Mouse (Mus musculus) gonadal fat pad, adult 2 months (tissue): Measurements from ENCODE around the gene Gm49450. TPM values are rescaled to one million over a fixed set of nuclear protein-coding genes. Genes with fewer than 3 reads are reported as not detected.
"Not testable (repeated sequence)": the region's sequence is repeated elsewhere in the genome, so short reads cannot be mapped to it uniquely, and the experiment has no call there.

Experiments
- DNase-seq: peaks from one replicate; pipeline ENCODE4 v3.0.0-alpha.2; 2012; ENCODE audit warnings: low read depth
- polyA plus RNA-seq: library from polyadenylated mRNA; depleted of rRNA; stranded (reverse); fragments of >200 nt; gene quantifications from 2 replicates; pipeline ENCODE4 v1.2.3, GENCODE M21; 2012

Gene Gm49450
- polyA plus RNA-seq, 1 experiment = 151 TPM

DNA sequence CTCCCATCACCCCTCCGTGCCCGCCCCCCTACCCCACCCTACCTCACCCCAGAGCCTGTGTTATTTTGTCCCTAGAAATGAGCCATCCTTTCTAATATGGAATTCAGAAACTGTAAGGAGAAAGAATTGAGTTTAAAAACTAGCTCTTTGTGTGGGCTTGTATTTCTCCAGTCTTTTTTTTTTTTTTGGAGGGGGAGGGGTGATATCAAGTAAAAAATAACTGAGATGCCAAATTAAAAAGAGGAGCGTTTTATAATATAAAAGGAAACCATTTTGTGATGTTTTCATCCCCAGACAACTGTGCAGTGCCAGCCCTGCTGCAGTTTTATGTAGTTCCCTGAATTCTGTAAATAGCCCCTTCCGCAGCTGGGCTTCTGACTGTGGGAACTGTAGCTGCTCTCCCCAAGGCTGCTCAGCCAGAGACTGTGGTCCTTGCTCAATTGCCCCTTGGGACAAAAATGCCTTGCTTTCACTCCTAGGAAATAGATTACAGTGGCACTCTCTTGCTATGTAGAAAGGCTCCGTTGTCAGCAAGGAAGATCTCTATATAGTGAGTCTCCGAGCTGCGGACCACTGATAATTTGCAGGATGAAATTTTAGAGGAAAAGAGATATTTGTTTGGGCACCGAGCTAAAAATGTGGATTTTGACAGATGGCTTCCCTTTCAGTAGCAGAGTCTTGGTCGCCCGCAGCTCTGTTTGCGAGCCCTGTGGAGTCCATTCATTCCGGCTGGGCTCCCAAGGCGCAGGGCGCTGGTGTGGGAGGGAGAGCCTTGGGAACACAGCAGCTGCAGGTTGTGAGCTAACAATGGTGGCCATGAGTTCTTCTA is 1.3 kb upstream of the Gm49450 start:
- DNase-seq = no peak

DNA sequence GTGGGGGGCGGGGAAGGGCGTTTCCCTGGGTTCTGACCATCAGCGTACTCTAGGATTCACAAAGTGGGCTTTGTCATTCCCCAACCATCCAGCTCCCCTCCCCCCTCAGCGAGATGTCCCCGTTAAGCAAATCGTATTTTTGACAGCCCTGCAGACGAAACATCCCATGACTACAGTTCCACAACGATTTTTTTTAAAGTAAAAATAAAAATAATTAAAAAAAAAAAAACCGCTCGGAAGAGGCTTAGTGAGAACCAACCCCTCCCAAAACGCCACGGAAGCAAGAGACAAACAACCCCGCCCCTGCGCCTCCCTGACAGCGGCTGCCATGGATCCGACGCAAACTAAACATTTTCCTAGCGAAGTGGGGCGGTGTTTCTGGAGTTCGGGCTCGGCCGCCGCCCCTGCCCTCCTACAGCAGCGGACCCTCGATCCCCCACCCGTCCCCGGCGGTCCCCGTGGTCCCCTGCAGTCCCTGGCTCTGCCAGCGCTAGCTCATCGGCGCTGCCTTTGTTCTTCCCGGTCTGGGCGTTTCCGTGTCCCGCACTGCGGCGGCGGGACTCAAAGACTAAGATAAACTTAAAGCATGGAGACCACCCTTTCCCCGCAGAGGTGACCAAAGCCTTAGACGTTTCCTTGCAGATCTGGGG is 475 bp downstream of the Gm49450 start:
- DNase-seq = no peak

GRCm38 (mm10) chr15:98952063-98952455 is 1.3 kb downstream of the Gm49450 start:
- no peak for DNase-seq

DNA sequence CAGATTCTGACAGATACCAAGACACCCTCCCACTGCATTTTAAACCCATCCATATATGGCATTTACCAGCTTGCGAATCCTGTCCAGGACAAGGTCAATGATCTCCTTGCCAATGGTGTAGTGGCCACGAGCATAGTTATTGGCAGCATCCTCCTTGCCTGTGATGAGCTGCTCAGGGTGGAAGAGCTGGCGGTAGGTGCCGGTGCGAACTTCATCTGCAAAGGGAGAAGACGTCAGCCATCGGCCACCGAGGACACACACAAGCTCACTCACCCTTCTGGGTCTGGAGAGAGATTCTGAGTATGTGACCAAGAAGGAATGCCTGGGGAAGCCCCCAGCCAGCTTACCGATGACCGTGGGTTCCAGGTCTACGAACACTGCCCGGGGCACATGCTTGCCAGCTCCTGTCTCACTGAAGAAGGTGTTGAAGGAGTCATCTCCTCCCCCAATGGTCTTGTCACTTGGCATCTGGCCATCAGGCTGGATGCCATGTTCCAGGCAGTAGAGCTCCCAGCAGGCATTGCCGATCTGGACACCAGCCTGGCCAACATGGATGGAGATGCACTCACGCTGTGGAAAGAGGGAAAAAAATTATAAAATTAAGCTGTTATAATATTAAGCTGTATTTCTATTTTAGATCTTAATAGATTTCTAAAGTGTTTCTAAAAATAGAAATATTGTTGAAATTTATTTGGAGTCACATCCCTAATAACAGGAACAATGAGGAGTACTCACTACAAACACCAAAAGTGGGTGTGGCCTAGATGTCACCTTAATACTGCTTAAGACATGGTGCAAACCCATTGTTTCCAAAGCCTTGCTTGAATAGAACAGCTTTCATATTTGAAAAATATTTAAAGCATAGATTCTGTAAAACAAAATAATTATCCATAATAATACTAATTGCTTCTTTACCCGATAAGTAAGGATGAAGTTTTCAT is 2.0 kb downstream of the Gm49450 start:
- DNase-seq = not testable (repeated sequence)

- no peak for DNase-seq
These were observed 3.8 kb downstream of the Gm49450 start for GRCm38 (mm10) chr15:98949607-98949892.

GRCm38 (mm10) chr15:98948857-98949606 is 4.3 kb downstream of the Gm49450 start:
- no peak for DNase-seq

GRCm38 (mm10) chr15:98948382-98948781 is 5.0 kb downstream of the Gm49450 start:
- no peak for DNase-seq

- DNase-seq = no peak
These were observed 5.5 kb downstream of the Gm49450 start for GRCm38 (mm10) chr15:98947884-98948283.

- DNase-seq = no peak
These were observed 10.2 kb downstream of the Gm49450 start for GRCm38 (mm10) chr15:98943133-98943532.

- DNase-seq = no peak
These were observed 11.3 kb downstream of the Gm49450 start for GRCm38 (mm10) chr15:98942081-98942480.

DNA sequence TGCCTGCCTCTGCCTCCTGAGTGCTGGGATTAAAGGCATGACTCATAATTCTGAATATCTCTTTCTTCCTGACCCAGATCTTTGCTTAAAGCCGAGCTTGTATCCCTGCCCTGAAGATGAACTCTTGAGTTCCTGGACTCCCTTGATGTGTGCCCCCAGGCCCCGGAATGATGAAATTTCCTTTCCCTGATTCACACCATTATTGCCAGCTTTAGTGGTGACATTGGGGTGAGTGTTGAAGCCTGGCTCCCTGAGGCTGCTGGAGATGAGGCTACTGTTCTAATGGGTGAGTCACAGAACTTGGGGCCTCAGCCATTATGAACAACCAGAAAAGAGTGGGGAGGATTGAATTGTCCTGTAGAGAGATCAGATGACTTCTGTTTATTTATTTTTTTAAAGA is 11.8 kb downstream of the Gm49450 start:
- no peak for DNase-seq

DNA sequence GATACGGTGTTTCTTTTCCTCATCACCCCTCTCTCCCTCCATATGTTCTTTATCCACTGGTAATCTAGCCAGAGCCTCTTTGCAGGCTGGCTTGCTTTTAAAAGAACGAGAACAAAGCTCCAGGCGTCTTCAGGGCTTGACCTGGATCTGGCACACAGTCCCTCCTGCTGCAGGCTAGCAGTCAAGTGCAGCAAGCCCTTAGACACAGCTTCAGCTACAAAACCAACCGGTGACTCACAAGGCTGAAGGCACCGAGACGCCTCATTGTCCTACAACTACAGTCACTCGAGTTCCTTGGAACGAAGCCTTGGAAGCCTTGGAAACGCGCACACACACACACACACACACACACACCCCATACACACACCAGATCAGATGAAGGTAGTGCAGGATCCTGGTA is 12.5 kb downstream of the Gm49450 start:
- no peak for DNase-seq

GRCm38 (mm10) chr15:98934217-98934839 is 19.0 kb downstream of the Gm49450 start, which contains the start of gene Tuba1b:
TSS of gene Tuba1b (minus strand) at chr15:98934565.
- no peak for DNase-seq

GRCm38 (mm10) chr15:98933833-98934216 is 19.5 kb downstream of the Gm49450 start:
- DNase-seq = no peak

GRCm38 (mm10) chr15:98933004-98933671 is 20.2 kb downstream of the Gm49450 start:
- not testable (repeated sequence) for DNase-seq

- DNase-seq = no peak
These were observed 22.4 kb downstream of the Gm49450 start for GRCm38 (mm10) chr15:98930998-98931397.

GRCm38 (mm10) chr15:98930017-98930734 is 23.2 kb downstream of the Gm49450 start:
- DNase-seq = no peak

DNA sequence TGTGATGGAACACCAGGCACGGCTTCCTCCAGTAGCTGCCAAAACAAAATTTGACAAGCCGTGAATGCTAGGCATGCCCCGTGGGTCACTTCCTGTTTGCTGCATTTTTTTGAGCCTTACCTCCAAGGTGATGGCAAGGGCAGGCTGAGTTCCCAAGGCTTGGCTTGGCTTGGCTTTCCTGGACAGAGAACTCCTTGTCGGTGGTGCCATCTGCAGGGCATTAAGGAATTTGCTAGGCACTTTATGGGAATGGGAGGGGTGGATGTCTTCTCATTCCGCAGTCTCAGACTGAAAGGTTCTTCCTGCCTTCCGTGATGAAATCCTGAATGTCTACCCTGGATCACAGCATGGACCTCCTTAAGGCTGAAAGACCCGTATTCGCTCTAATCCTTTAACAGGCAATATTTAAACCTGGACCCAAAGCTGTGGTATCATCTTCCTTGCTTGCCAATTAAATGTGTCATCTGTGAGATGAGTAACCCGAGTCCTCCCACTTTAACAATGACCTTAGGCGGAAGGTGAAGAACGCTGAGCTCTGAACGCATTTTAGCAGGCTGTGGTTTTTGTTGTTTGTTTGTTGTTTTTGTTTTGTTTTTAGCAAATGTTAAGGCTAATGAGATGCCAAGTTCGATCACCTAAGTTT is 24.6 kb downstream of the Gm49450 start:
- no peak for DNase-seq

GRCm38 (mm10) chr15:98927566-98927965 is 25.8 kb downstream of the Gm49450 start:
- no peak for DNase-seq
